Mouse (Mus musculus) ES-E14 (cell line): Measurements from ENCODE around the gene Luc7l3.

Experiments
- CHD2 ChIP-seq: IDR thresholded peaks from 2 replicates; pipeline ENCODE4 v1.6.1; 2014; ENCODE audit warnings: mild to moderate bottlenecking, low read depth, low read length, inconsistent platforms
- HCFC1 ChIP-seq: IDR thresholded peaks from 2 replicates; pipeline ENCODE4 v1.6.1; 2012; ENCODE audit warnings: low read length, inconsistent platforms, borderline replicate concordance; ENCODE audit not compliant: insufficient read depth
- MAFK ChIP-seq: IDR thresholded peaks from 2 replicates; pipeline ENCODE4 v1.6.1; 2014; ENCODE audit warnings: mild to moderate bottlenecking, low read depth, low read length, inconsistent platforms; ENCODE audit not compliant: insufficient read depth
- ZC3H11A ChIP-seq: IDR thresholded peaks from 2 replicates; pipeline ENCODE4 v1.6.1; 2012; ENCODE audit warnings: low read depth, mild to moderate bottlenecking, inconsistent platforms, low read length, borderline replicate concordance
- ZNF384 ChIP-seq: IDR thresholded peaks from 2 replicates; pipeline ENCODE4 v1.6.1; 2012; ENCODE audit warnings: low read depth, low read length, inconsistent platforms

DNA sequence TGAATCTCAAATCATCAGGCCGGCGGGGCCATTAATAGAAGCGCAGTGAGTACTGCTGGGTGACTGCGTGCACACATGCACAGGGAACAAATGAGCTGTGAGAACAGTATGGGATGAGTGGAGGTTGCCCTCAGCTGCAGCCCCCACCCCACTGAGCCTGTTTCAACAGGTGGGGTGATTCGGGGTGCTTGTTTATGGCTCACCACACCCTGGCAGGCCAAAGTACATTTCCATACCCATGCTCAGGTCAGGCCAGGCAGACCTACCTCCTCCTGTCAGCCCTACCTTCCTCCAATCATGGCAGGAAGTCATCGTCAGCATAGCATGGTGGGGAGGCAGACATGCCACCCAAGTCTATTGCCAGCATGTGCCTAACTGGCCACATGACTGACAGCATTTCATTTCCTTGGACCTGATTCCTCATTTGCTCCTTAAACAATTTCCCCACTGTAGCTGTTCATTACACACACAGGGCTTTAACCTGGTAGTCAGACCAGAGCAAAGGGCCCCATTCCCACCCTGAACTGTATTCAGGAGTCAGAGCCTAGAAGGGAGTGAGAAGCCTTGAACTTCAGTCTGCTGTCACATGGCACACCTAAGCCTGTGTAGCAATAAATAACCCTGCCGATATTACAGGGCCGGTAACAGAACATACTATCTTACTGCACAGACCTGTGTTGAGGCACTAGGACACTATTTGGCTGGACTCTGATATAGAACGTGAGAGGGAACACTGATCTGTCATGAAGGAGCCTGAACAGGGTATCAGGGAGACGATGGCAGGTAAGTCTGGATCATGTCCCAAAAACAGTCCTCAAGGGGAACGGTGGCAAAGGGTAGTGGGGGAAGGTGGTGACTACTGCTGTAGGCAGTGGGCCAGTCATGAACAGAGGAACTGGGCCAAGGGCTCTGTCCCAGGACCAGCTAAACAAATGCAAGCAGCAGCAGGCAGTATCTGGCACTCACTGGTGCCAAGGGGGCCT lies 40.3 kb downstream of the Luc7l3 start, which contains the start of gene Gm21885:
- no peak for TF ChIP-seq ZC3H11A
- TF ChIP-seq ZNF384 = no peak
- TF ChIP-seq CHD2 = no peak
- no peak for TF ChIP-seq HCFC1
- no peak for TF ChIP-seq MAFK
